Mouse (Mus musculus) natural killer cell, adult 2 months (primary cell): ENCODE data around the gene Zfp286.

Experiments
- DNase-seq, 2 experiments: peaks; one replicate each; pipeline ENCODE4 v3.0.0; 2022; ENCODE audit warnings: low spot score in 2 of 2

Gene Zfp286

GRCm38 (mm10) chr11:62789617-62789936, 315 bp upstream of the Zfp286 start:
- no peak for DNase-seq

GRCm38 (mm10) chr11:62776510-62776909, 12.8 kb downstream of the Zfp286 start:
- no peak for DNase-seq

GRCm38 (mm10) chr11:62760755-62761457, 28.4 kb downstream of the Zfp286 start:
- no peak for DNase-seq

- DNase-seq: no peak
Measured at GRCm38 (mm10) chr11:62758491-62758890, 30.8 kb downstream of the Zfp286 start.

- DNase-seq: no peak
Measured at GRCm38 (mm10) chr11:62757906-62758305, 31.4 kb downstream of the Zfp286 start.

GRCm38 (mm10) chr11:62757143-62757507, 32.1 kb downstream of the Zfp286 start:
- DNase-seq: no peak

GRCm38 (mm10) chr11:62756456-62757142, 32.7 kb downstream of the Zfp286 start:
- DNase-seq: peak; percentile 83 to 88

- DNase-seq: peak in 1 of 2 experiments; percentile 44
Measured at GRCm38 (mm10) chr11:62752780-62753179, 36.5 kb downstream of the Zfp286 start, which contains the start of gene Gm10428. Gene Gm10428 (plus strand): TSS chr11:62753100.

- peak; percentile 35 to 56 for DNase-seq
Measured at GRCm38 (mm10) chr11:62752191-62752590, 37.1 kb downstream of the Zfp286 start.

- DNase-seq: peak; percentile 23 to 31
Measured at GRCm38 (mm10) chr11:62749445-62749844, 39.8 kb downstream of the Zfp286 start.

- no peak for DNase-seq
Measured at GRCm38 (mm10) chr11:62748062-62748461, 41.2 kb downstream of the Zfp286 start.

- DNase-seq: no peak
Measured at GRCm38 (mm10) chr11:62747227-62747626, 42.0 kb downstream of the Zfp286 start.

GRCm38 (mm10) chr11:62746001-62746533, 43.2 kb downstream of the Zfp286 start:
- peak; percentile 38 to 65 for DNase-seq

- DNase-seq: peak; percentile 62 to 73
Measured at GRCm38 (mm10) chr11:62744103-62744502, 45.2 kb downstream of the Zfp286 start.

- no peak for DNase-seq
Measured at GRCm38 (mm10) chr11:62742261-62742957, 46.9 kb downstream of the Zfp286 start.

- no peak for DNase-seq
Measured at GRCm38 (mm10) chr11:62741186-62741585, 48.1 kb downstream of the Zfp286 start.

GRCm38 (mm10) chr11:62732665-62733064, 56.6 kb downstream of the Zfp286 start:
- no peak for DNase-seq

- DNase-seq: no peak
Measured at GRCm38 (mm10) chr11:62732022-62732387, 57.3 kb downstream of the Zfp286 start.

- peak; percentile 60 to 66 for DNase-seq
Measured at GRCm38 (mm10) chr11:62731311-62732021, 57.8 kb downstream of the Zfp286 start, which contains the start of gene Zfp287. Gene Zfp287 (minus strand): TSS chr11:62731905.

- DNase-seq: no peak
Measured at GRCm38 (mm10) chr11:62728276-62728675, 61.0 kb downstream of the Zfp286 start.

- DNase-seq: no peak
Measured at GRCm38 (mm10) chr11:62710657-62711056, 78.6 kb downstream of the Zfp286 start.

- DNase-seq: no peak
Measured at GRCm38 (mm10) chr11:62708252-62708651, 81.0 kb downstream of the Zfp286 start.
